Mouse (Mus musculus) erythroblast, embryonic 14.5 days (primary cell): Measurements from ENCODE around the gene Fam69a.
"Not testable (repeated sequence)": the region's sequence is repeated elsewhere in the genome, so short reads cannot be mapped to it uniquely, and the experiment has no call there.

Source experiments
- GATA1 ChIP-seq: IDR thresholded peaks from 2 replicates; pipeline ENCODE4 v1.6.1; 2012; ENCODE audit warnings: low read length, inconsistent platforms, mixed read lengths
- TAL1 ChIP-seq: IDR thresholded peaks from 3 replicates; pipeline ENCODE4 v1.6.1; 2012; ENCODE audit warnings: low read length, inconsistent platforms, mixed read lengths

DNA sequence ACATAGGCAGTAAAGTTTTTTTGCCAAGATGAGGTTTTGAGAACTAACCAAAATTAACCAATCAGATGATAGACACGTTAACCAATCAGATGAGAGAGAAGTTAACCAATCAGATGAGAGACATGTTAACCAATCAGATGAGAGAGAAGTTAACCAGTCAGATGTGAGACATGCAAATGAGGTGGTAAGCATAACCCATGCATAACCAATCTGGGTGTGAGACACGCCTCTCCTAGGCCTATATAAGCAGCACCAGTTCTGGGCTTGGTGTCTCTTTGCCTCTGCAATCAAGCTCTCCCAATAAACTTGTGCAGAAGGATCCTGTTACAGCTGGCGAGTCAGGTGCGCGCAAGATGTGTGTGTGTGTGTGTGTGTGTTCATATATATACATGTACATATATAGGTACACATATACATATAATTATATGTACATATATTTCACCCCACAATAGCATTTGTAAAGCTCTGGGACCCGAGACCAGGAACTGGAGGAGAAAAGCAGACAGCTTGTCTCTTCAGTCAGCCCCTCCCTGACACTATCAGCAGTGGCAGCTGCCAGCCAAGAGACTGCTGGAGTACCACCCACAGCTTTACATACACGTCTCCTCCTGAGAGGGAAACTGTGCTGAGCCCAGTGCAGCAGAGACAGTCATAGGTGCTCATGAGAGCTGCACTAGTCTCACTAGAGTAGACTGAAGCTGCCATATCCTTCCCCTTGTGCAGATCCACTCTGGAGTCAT, 42.1 kb upstream of the Fam69a start:
- peak; percentile 59; the same call in 2 of the 3 replicates for TF ChIP-seq TAL1
- not testable (repeated sequence) for TF ChIP-seq GATA1
